ENCODE assay signal across 10 mouse cellular contexts in genomic region chrX:8891975-8892342, GRCm38 (mm10). TPM values are rescaled to one million over a fixed set of nuclear protein-coding genes. Genes with fewer than 3 reads are reported as not detected.
DNase-seq lines count a peak whose midpoint lies in the region; ATAC-seq and TF ChIP-seq lines count a peak whose summit lies in the region.
"Had no signal": no experiment of that assay in that cellular context is flagged by ENCODE, and none has a peak within 500 bp of the region (broad histone marks: within the 10 kb centered on the region; RNA-seq: fewer than 3 reads in every experiment).

No protein-coding gene starts in this region.

- WGBS in heart, embryonic 13.5 days, result 30% methylated on average over 4 of the region's 9 CpGs
- 31% methylated on average over 4 of the region's 9 CpGs for WGBS in hindbrain, embryonic 10.5 days
- WGBS in liver, postnatal 0 days (ENCODE audit: insufficient replicate concordance), result 47% methylated on average over 3 of the region's 9 CpGs

- H3K9me3 ChIP-seq in heart, embryonic 13.5 days, result no peaks in the 10 kb centered on the region
- peaks cover 13% of the 10 kb centered on the region for H3K9me3 ChIP-seq in hindbrain, embryonic 10.5 days
- H3K9me3 ChIP-seq in liver, postnatal 0 days (ENCODE audit: low read length), result no peaks in the 10 kb centered on the region

- no peak overlapping the region for H3K27ac ChIP-seq in heart, embryonic 13.5 days (replicated peaks)
- peak overlapping the region; percentile 89 for H3K27ac ChIP-seq in hindbrain, embryonic 10.5 days
- no peak overlapping the region for H3K27ac ChIP-seq in liver, postnatal 0 days (ENCODE audit: low read depth)

- no peak for TF ChIP-seq CTCF in liver, postnatal 0 days (IDR thresholded peaks at IDR 0.05; ENCODE audit: low read depth)

- H3K4me3 ChIP-seq in heart, embryonic 13.5 days, result peak overlapping the region; percentile 66
- peak overlapping the region; percentile 59 for H3K4me3 ChIP-seq in hindbrain, embryonic 10.5 days
- peak overlapping the region; percentile 47 for H3K4me3 ChIP-seq in liver, postnatal 0 days (ENCODE audit: low read depth, low read length)

- DNase-seq in heart, adult 18-20 months, result no peak
- peak; percentile 22 for DNase-seq in adipocyte (ENCODE audit: low spot score)
- no peak for DNase-seq in hindbrain, embryonic 10.5 days (ENCODE audit: low spot score)
- DNase-seq in liver, postnatal 0 days, result no peak
- DNase-seq in ovary, postnatal 10 days (ENCODE audit: low spot score), result no peak
- DNase-seq in urinary bladder, postnatal 4 days (ENCODE audit: low spot score in 2 of 2), result no peak
- no peak for DNase-seq in gastrocnemius, postnatal 25 days

- H3K27me3 ChIP-seq in heart, embryonic 13.5 days (replicated peaks), result peaks cover 17% of the 10 kb centered on the region
- no peaks in the 10 kb centered on the region for H3K27me3 ChIP-seq in hindbrain, embryonic 10.5 days (ENCODE audit: insufficient read depth, poor library complexity, severe bottlenecking)
- peaks cover 13% of the 10 kb centered on the region; the same call in 1 of the 2 replicates for H3K27me3 ChIP-seq in liver, postnatal 0 days (ENCODE audit: insufficient read depth, low read length)

- no peaks in the 10 kb centered on the region for H3K4me1 ChIP-seq in heart, embryonic 13.5 days
- H3K4me1 ChIP-seq in hindbrain, embryonic 10.5 days (replicated peaks), result no peaks in the 10 kb centered on the region
- no peaks in the 10 kb centered on the region for H3K4me1 ChIP-seq in liver, postnatal 0 days (ENCODE audit: insufficient read depth)

- peak overlapping the region; percentile 78 for H3K4me2 ChIP-seq in heart, embryonic 13.5 days
- H3K4me2 ChIP-seq in liver, postnatal 0 days (ENCODE audit: low read depth, low read length), result peak overlapping the region; percentile 69

- no peak for TF ChIP-seq EP300 in liver, postnatal 0 days (IDR thresholded peaks at IDR 0.05; ENCODE audit: low read depth)

- no peak for ATAC-seq in heart, embryonic 13.5 days (ENCODE audit: extremely low read depth, insufficient number of reproducible peaks, low FRiP score, low TSS enrichment)
- no peak for ATAC-seq in liver, postnatal 0 days

- H3K9ac ChIP-seq in heart, embryonic 13.5 days, result peak overlapping the region; percentile 86
- no peak overlapping the region for H3K9ac ChIP-seq in liver, postnatal 0 days (replicated peaks)

- H3K36me3 ChIP-seq in heart, embryonic 13.5 days, result no peaks in the 10 kb centered on the region
- H3K36me3 ChIP-seq in hindbrain, embryonic 10.5 days, result no peaks in the 10 kb centered on the region
- no peaks in the 10 kb centered on the region for H3K36me3 ChIP-seq in liver, postnatal 0 days (replicated peaks; ENCODE audit: insufficient read depth, low read length)

RNA-seq across cellular contexts. Expression of gene B630019K06Rik, which starts 0.2 kb away (rescaled TPM):
- 1.5 and 2.0 TPM in 2 replicates for polyA plus RNA-seq in heart, embryonic 13.5 days (2015; fragmentation: Nextera tagmentation; extraction: Ambion mirVana)
- under 1 TPM; 0.57 to 0.77 TPM for total RNA-seq in heart, adult 18-20 months (2021)
- polyA plus RNA-seq in hindbrain, embryonic 10.5 days (2016; fragmentation: Nextera tagmentation; extraction: Ambion mirVana), result 2.9 and 4.7 TPM in 2 replicates
- polyA plus RNA-seq in liver, postnatal 0 days (2015; fragmentation: Nextera tagmentation; extraction: Ambion mirVana), result 0.18 and 0.39 TPM in 2 replicates
- under 1 TPM; 0.33 to 0.46 TPM for total RNA-seq in gastrocnemius, postnatal 25 days (2021)

RNA-seq across cellular contexts. Expression of gene Gm5751, which starts 17.9 kb away (rescaled TPM):
- not detected in 2 replicates for polyA plus RNA-seq in heart, embryonic 13.5 days (2015; fragmentation: Nextera tagmentation; extraction: Ambion mirVana)
- total RNA-seq in heart, adult 18-20 months (2021), result not detected
- not detected in 2 replicates for polyA plus RNA-seq in hindbrain, embryonic 10.5 days (2016; fragmentation: Nextera tagmentation; extraction: Ambion mirVana)
- not detected in 2 replicates for polyA plus RNA-seq in liver, postnatal 0 days (2015; fragmentation: Nextera tagmentation; extraction: Ambion mirVana)
- total RNA-seq in gastrocnemius, postnatal 25 days (2021), result not detected
- total RNA-seq: heart, postnatal 14 days had no signal
- polyA plus RNA-seq: brain, embryonic 14.5 days had no signal

RNA-seq across cellular contexts. Expression of gene Gm6592, which starts 48.2 kb away (rescaled TPM):
- not detected in 2 replicates for polyA plus RNA-seq in heart, embryonic 13.5 days (2015; fragmentation: Nextera tagmentation; extraction: Ambion mirVana)
- not detected for total RNA-seq in heart, adult 18-20 months (2021)
- polyA plus RNA-seq in hindbrain, embryonic 10.5 days (2016; fragmentation: Nextera tagmentation; extraction: Ambion mirVana), result not detected in 2 replicates
- polyA plus RNA-seq in liver, postnatal 0 days (2015; fragmentation: Nextera tagmentation; extraction: Ambion mirVana), result not detected in 2 replicates
- not detected for total RNA-seq in gastrocnemius, postnatal 25 days (2021)
- total RNA-seq: heart, postnatal 14 days had no signal
- polyA plus RNA-seq: brain, embryonic 14.5 days had no signal
